Mouse (Mus musculus): ENCODE results near the gene Dnmt3a.

Gene Dnmt3a

DNA sequence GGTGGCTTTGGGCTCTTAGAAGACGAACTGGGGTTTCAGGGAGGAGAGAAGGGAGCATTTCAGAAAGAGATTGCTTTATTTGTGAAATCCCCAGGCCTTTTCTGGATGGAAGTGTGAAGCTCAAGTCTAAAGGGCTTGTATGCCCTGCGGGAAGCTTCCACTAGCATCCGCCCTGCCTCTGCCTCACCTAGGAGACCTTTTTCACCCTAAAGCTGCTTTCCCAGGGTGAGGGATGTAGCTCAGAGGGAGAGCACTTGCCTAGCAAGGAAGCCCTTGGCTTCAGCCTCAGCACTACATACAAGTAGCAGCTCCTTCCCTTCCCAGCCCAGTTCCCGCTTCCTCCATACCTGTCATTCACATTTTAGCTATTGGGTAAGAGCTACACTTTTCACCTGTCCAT is 71.6 kb downstream of the Dnmt3a start:
- DNase-seq (ENCODE audit: low read depth, low spot score): no peak

DNA sequence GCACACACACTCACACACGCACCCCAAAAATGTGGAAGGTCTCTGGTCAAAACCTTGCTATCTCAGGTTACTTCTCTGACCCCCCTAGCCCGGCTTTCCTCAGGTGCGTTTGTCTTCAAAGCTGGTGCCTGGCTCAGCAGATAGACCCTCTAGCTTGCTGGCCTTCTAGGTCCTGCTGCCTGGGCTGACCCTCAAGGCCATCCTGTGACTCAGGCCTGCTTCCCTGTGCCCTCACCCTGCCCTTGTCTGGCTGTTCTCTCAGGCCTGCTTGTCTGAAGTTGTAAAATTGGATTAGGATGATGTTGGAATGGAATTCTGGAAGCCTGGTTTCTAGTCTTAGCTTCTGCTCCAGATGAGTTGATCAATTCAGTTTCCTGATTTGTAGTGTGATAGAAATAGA is 75.7 kb downstream of the Dnmt3a start:
- no peak for DNase-seq (ENCODE audit: low read depth, low spot score)

DNA sequence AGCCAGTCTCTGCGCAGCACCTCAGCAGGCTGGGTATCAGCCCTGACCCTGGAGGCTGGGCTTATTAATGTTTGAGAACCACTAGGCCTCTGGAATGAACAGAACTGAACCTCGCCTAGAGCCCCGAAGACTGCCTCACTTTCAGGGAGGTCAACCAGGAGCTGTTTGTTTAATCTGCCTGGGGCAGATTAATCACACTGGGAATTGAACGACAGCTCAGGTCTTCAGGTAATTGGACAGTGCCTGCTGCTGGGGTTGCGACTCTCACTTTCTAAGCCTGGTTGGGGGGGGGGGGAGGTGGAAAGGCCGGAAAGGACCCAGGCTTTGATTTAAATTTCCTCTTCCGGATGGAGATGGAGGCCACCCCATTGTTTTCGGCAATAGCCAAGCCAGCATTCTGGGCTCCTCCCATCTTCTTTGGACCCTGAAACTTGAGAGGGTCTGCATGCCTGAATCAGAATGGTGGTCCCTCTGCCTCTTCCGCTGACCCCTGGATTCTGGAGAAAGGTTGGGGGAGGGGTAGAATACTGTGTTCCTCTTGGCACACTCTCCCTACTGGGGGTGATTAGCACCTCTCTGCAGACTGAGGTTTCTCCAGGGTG is 79.2 kb downstream of the Dnmt3a start:
- DNase-seq (ENCODE audit: low read depth, low spot score): peak; percentile 26

DNA sequence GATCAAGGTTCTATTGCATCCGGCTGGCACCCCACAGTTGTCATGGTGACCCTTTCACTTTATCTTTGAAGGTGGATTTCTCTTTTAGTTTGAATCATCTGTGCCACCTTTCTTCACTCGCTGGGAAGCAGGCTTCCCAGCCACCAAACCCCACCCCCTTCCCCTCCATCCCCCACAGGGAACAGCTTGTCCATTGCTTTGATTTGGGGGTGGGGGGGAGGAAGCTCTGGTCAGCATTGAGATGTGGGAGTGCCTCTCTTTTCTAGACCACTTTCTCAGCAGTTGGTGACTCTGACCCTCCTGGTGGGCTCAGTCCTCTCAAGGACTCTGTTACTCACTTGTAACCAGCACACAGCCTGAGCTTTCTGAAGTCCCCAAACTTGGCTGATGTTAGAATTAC is 80.8 kb downstream of the Dnmt3a start:
- no peak for DNase-seq (ENCODE audit: low read depth, low spot score)

DNA sequence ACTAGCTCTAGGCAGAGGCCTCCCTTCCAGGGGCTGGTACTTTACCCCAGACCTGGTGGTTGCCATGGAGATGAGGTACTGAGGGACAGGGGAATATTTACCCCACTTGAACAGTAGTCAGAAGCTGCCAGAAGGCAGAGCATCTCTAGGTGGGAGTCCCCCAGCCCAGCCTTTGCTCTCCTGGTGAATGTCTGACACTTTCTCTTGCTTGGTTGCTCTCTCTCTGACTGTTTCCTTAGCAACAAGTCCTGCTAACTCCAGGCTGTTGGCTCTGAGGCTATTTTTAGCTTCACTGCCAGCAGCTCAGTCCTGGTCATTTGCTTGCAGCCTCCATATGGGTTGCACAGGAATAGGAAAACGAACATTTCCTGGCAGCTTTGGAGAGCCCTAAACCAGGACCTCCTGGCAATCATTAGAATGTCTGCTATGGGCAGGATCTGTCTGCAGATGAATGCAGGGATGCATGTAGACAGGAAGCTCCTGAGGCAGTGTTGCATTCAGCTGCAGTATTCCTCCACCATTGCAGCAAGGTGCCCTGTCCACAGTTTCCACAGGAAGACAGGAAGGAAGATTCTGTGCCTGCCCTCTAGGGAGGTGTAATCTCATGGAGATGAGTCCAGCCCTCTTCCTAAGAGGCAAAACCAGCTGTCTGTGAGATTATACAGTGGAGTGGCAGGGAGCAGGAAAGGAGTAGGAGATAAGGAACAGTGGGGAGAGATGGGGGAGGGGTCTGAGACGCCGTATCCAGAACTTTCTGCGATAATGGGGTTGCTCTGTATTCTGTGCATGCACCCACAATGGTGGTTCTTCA is 81.9 kb downstream of the Dnmt3a start:
- DNase-seq (ENCODE audit: low read depth, low spot score): peak; percentile 72

DNA sequence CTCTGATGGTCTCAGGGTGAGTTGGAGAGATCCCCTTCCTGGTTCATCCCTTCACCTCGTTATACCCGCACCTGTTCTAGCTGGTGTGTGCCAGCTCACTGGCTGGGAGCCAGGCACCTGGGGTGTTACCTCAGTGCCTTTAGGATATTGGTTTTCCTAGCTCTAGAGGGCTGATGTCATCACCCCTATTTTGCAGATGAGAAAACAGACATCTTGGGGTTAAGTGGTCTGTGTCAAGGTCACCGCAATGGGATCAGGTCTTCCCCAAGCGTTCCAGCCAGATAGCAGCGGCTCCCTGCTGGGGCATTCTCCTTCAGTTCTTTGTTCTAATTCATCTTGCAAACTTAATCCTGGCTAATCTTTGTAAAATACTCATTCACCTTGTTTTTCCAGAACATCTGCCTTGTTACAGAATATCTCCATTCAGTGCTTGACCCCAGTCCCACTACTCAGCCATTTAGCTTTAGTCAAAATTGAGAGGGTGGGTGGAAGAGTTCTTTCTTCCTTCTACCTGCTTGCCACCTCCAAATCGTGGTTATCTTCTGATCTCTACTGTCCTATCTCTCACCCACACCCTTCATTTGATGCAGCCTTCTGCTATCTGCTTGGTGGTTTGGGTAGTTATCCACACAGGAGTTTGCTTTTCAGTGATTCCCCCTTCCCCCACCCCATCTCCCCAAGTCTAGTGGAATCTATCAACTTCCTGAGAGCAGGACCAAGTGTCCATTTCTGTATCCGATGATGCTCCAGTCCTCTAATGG is 84.2 kb downstream of the Dnmt3a start:
- DNase-seq (ENCODE audit: low read depth, low spot score): no peak

DNA sequence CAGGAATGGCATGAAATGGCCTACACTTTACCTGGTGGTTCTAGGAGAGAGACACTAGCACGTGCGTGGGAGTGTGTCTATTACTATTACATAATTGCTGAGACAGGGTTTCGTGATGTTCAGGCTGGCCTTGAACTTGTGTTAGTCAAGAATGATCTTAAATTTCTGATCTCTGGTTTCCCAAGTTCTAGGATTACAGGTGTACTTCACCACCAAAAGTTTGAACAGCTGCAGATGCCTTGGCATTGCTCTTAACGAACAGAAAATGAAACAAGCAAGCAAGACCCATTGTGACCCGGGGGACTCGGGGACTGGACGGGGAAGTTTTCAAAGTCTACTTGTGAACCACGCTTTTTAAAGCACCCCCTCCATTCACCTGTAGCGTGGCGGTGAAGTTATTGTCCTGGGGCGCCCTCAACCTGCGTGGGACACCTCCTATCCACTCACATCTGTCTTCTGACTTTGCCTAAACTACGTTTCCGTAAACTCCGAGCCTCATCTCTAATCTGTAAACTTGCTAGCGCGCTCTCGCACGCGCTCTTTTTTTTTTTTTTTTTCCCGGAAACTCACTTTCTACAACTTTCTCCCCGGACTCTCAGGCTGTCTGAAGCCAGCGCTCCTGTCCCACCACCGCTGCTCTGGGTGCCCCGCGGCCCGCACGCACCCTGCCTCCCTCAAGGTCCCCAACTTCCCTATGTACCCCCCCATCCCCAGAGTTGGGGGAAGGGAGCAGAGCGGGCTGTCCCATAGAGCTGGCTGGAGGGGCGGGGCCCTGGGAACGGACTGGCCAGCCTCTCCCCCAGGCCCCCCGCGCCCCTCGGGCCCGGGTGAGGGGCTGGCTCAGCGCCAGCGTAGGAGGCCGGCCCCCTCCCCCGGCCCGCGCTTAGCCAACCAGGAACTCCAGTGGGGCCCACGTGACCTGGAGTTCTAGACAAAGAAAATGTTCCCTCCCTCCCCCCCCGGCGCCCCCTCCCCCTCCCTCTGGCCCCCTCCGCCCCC is 85.2 kb downstream of the Dnmt3a start:
- peak; percentile 92 for DNase-seq (ENCODE audit: low read depth, low spot score)

DNA sequence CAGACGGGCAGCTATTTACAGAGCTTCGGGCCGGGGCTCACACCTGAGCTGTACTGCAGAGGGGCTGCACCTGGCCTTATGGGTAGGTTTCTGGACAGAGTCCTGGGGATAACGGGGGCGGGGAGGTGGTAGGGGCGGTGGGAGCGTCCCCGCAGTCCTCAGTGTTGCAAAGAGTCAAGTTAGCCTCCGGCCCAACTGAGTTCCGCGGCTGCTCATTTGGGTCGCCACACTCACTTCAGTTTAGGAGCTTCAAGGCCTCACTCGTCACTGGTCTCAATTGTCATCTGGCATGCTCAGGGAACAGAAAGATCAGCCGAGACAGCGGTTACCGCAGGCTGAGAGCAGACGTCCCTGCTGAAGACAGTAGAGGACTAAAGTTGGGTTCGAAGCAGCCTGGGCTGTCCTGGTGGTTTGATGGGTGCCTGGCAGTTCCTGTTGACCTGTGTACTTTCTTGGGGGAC is 86.0 kb downstream of the Dnmt3a start:
- DNase-seq (ENCODE audit: low read depth, low spot score): peak; percentile 51

DNA sequence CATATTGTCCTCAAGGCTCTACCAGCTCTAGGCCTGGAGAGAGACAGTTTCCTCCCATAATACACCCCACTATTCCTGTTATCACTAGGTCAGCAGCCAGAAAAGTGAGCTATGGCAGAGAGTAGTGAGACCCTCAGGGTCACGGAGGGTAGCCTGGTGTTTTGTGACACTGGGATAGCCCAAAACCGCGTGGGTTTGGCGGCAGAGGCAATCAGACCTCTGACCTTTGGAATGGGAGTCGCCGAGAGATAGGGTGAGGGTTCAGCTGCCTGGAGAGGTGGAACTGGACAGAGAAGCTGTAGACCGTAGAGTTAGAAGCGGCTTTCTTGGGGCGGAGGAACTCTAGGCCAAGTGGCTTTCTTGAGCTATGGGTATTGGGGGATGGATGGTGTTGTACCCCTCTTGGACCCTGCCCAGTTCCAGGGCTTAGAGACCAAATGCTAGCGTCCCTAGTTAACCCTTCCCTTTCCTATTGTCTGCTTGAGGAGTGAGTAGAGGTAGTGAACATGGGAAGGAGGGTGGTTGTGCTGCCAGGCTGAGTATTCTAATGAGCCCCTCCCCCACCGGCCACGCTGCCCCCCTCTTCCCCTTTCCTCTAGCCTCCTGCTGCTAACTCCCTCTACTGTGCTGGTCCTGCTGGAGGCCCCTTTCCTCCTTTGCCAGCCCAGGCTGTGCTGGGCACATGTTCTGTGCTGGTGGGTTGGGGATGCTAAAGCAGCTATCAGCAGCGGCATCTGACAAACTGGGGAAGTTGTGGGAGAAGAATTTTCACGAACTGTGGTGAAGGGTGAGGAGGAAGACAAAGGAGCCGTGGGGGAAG is 86.6 kb downstream of the Dnmt3a start:
- DNase-seq (ENCODE audit: low read depth, low spot score): peak; percentile 53

DNA sequence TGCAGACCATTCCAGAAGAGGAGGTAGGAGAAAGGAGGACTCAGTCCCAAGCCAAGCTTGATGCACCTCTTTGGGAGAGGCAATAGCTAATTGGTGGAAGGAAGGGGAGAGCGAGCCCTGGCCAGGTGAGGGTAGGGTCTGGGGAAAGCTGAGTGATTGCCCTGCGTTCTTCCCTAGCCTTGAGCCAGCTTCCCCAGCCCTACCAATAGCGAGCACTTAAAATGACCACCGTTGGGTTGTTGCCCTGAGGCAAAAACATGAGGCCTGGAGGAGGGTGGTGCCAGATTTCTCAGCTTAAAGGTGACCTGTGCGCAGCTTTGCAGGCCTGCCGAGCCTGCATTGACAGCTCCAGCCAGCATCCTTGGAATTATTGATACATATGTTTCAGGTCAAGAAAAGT is 87.5 kb downstream of the Dnmt3a start:
- no peak for DNase-seq (ENCODE audit: low read depth, low spot score)

DNA sequence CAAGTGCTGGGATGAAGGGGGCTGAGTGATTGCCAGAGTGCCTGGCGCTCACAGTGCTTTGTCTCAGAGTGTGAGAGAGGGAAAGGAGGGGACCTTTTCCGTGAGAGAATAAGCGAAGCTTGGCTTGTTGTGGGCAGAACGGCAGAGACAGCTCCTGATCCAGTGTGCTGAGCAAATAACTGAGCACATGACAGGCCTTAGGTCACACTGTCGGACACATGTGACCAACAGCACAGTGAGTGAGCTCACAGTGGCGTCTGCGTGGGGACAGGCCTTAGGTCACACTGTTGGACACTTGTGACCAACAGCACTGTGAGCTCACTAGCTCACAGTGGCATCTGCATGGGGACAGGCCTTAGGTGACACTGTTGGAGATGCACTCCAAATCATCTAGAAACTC is 88.7 kb downstream of the Dnmt3a start:
- no peak for DNase-seq (ENCODE audit: low read depth, low spot score)

DNA sequence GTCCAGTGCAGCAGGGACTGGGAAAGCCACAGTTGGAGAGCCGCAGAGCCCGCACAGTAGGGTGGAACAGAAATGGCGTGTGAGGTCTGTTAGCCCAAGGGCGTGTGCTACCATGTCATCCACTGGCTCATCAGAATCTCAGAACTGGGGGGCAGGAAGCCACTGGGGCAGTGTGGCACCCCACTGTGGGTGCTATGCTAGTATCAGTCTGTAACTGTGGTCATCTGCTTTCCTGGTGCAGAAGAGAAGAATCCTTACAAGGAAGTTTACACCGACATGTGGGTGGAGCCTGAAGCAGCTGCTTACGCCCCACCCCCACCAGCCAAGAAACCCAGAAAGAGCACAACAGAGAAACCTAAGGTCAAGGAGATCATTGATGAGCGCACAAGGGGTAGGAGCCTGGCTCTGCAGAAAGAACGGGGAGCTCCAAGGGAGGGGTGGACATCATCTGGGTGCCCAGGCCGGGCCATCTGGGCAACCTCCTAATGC is 91.3 kb downstream of the Dnmt3a start:
- DNase-seq (ENCODE audit: low read depth, low spot score): no peak

DNA sequence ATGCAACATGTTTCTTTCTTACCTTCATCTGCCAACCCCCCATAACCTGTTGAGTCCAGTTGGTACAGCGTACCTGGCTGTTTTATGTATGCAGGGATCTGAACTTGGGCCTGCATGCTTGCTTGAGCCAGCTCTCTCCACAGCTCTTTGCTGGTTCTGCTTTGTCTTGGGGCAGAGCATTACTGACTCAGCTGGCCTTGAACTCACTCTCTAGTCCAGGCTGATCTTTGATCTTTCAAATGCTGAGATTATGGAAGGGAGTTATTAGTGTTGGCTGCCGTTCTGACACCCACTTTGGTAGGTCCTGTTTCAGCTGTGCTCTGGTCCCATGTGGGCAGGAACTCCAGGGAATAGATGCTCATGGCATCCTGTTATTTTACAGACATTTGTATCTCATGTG is 93.0 kb downstream of the Dnmt3a start:
- no peak for DNase-seq (ENCODE audit: low read depth, low spot score)

DNA sequence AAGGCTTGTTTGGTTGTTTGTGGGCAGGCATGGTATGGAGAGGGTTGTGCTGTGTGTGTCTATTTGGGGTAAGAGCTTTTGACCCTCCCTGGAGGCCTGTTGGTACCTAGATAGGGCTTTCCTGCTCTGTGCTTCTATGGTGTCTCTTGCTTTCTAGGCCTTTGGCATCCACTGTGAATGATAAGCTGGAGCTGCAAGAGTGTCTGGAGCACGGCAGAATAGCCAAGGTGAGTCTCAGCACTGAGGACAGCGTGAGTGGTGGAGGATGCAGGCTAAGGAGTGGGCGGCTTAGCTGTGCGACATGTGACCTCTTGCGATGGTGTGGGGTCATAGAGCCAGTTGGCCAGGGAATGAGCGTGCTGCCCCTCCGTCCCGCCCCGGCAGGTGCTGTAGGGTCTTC is 99.6 kb downstream of the Dnmt3a start:
- DNase-seq (ENCODE audit: low read depth, low spot score): no peak

DNA sequence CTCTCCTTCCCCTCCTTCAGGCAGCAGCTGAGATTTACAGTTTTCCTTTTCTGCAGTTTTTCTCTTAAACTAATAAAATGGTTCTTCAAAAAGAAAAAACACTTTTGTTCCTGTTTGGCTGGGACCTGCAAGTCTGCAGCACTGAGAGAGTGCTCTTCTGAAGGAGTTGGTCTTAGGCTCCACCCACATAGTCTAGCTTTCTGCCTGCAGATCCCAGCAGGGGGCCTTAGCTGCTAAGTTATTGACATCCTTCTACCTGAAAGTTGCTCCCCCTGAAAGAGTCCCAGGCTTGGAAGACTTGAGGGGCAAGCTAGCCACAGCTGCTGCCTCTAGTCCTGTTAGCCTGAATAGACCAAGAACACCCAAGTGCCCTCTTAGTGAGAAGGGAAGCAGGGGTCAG is 100.5 kb downstream of the Dnmt3a start:
- DNase-seq (ENCODE audit: low read depth, low spot score): no peak

DNA sequence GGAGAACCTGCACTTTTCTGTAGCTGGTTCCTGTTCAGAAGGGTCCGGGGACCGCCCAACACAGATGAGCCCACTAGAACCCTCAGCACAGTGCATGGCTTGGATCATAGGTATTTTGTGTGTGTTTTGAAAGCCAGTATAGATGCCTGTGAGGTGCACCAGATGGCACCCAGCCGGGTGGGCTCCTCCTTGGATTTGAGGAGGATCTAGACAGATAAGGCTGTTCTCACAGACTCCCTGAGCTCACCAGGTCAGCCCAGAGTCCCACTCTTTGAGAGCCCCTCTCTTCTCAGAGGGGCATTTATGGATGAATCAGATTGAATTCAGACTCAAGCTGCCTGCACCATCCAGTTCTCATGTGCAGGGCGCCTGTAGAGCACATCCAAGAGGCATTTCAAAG is 101.2 kb downstream of the Dnmt3a start:
- DNase-seq (ENCODE audit: low read depth, low spot score): no peak

DNA sequence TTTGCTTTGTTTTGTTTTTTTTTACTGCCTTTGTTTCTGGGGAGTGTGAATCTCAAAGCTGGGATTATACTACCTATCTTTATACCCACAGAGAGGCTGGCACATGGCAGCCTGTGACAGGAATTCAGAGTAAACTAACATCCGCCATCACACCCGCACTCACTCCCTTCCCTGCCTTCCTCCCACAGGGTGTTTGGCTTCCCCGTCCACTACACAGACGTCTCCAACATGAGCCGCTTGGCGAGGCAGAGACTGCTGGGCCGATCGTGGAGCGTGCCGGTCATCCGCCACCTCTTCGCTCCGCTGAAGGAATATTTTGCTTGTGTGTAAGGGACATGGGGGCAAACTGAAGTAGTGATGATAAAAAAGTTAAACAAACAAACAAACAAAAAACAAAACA is 101.6 kb downstream of the Dnmt3a start:
- DNase-seq (ENCODE audit: low read depth, low spot score): no peak

DNA sequence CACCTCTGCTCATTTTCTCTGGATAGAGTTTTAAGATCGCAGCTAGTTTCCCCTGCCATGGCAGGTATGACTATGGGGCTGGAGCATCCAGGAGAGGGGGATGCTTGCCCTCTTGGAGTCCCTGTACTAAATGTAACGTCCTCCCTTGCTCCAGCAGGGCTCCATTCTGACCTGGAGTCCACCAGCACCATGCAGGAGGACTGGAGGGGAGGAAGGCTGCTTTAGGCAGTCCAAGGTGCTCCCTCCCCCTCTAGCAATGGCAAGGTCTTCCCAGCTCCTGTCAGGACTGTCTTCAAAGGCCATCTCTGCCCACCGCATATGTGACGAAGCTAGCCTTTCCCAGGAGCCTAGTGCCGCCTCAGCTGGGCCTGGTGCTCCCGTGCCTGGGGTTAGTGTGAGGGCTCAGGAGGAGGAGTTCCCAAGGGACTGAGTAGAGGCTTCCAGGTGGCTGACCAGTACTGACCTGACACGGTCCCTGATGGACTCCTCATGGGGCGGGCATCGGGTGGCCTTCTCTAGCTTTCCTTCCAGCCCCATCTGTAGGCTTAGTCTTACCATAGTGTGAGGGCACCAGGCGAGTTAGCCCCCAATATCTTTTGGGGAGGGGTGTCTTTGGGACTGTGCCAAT is 104.8 kb downstream of the Dnmt3a start:
- no peak for DNase-seq (ENCODE audit: low read depth, low spot score)

DNA sequence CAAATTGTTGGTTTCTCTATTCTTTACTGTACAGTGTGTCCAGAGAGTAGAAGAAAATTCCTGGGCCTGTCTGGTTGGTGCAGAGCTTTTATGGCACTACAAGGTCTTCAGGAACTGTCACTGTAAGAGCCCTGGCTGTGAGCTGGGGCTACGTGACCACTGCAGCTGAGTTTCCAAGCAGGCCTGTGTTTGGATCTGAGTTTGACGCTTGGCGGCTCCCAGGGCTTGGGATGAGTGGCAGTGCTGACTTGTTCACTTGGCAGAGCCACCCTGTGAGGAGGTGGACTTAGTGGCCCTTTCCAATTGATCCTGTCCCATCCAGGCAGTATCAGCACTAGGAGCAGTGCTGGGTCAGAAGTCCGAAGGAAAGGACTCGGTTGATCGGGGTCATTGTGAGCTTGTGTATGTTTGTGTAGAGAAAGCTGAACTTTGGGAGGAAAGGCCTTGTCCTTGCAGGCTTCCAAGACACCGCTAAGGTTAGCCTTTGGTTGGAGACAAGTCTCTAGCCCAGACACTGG is 106.1 kb downstream of the Dnmt3a start:
- no peak for DNase-seq (ENCODE audit: low read depth, low spot score)

DNA sequence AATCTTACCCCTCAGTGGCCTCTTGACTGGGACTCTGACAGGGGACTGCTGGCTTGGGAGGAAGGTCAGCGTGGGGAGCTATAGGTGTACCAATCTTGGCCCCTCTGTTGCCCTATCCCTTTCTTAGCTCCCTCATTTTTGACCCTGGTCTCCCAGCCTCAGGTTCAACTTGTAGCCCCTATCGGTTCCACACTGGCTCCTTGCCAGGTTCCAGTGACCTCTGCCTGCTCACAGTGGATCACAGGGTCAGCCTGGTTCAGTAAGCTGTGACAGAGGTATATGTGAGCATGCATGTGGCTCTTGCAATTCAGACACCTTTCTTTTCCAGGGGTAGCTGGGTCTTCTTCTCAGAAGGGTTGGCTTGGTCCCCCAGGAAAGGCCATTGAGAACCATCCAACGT is 110.0 kb downstream of the Dnmt3a start:
- no peak for DNase-seq (ENCODE audit: low read depth, low spot score)
